Mouse (Mus musculus): ENCODE measurements at regions not wholly inside any gene's neighbourhood (a gene's known extent, or its start where the extent isn't known, plus 50 kb on each side); places are given as distances from the start of the nearest gene placed in this dataset.

DNA sequence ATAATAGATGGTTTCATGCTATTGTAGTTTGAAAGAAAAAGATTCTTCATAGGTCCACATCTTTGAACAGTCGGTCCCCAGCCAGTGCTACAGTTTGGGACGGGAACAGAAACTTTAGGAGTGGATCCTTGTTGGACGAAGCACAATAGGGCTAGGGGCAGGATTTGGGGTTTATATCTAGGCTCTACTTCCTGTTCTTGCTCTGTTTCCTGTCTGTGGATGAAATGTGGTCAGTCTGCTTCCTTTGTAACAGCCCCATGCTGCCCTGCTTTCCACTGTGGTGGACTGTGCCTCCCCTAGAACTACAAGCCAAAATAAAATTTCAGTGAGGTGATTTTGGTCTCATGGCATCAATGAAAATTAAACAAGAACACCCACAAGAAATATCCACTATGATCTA is 510.2 kb downstream of the Lmo4 start:
- TF ChIP-seq CTCF (IDR thresholded peaks at IDR 0.05; ENCODE audit: low read depth) (no peak), EP300 (IDR thresholded peaks at IDR 0.05; ENCODE audit: low read depth) (no peak)
